Mouse (Mus musculus) heart, postnatal 25 days (tissue): Measurements from ENCODE around the gene Lrrc74b. TPM values are rescaled to one million over a fixed set of nuclear protein-coding genes. Genes with fewer than 3 reads are reported as not detected.
"Not testable (repeated sequence)": the region's sequence is repeated elsewhere in the genome, so short reads cannot be mapped to it uniquely, and the experiment has no call there.

ENCODE experiments used
- DNase-seq: peaks from one replicate; pipeline ENCODE4 v3.0.0; 2022; ENCODE audit warnings: low spot score
- intact Hi-C: fragments of 180-260 bp; cut with DNase I; formaldehyde crosslinking; loops from one replicate; pipeline ENCODE4 v1.15.1; 2025
- total RNA-seq, 2 experiments: library from RNA; stranded (reverse); gene quantifications; 2 replicates each; pipeline ENCODE4 v1.2.3; 2021

Gene Lrrc74b
- total RNA-seq, 2 experiments from 2014 or later, result 0.17 TPM; not detected in 1

GRCm38 (mm10) chr16:17554702-17555101 lies 6.3 kb downstream of the Lrrc74b start:
- DNase-seq, result not testable (repeated sequence)
- intact Hi-C loops, result loop anchor here (10.0 kb wide), 1 partner anchor 260 kb away; no protein-coding TSS in a partner anchor

- DNase-seq, result no peak
- intact Hi-C loops, result loop anchor here (10.0 kb wide), 1 partner anchor 261 kb away; no protein-coding TSS in a partner anchor
These were observed 6.9 kb downstream of the Lrrc74b start for GRCm38 (mm10) chr16:17553910-17554685.

GRCm38 (mm10) chr16:17552837-17553236 lies 8.2 kb downstream of the Lrrc74b start:
- DNase-seq, result no peak
- intact Hi-C loops, result loop anchor here (10.0 kb wide), 1 partner anchor 262 kb away; no protein-coding TSS in a partner anchor

- intact Hi-C loops, result no loop called here
These were observed 18.4 kb downstream of the Lrrc74b start for GRCm38 (mm10) chr16:17542632-17543031.

GRCm38 (mm10) chr16:17536584-17536983 lies 24.5 kb downstream of the Lrrc74b start:
- intact Hi-C loops, result no loop called here

More at GRCm38 (mm10) chr16:17542632-17543031, 18.4 kb downstream of the Lrrc74b start:
- DNase-seq, result no peak

GRCm38 (mm10) chr16:17532676-17533329 lies 28.2 kb downstream of the Lrrc74b start:
- intact Hi-C loops, result no loop called here
- DNase-seq, result no peak

More at GRCm38 (mm10) chr16:17536584-17536983, 24.5 kb downstream of the Lrrc74b start:
- no peak for DNase-seq

GRCm38 (mm10) chr16:17532271-17532670 lies 28.8 kb downstream of the Lrrc74b start:
- intact Hi-C loops, result no loop called here
- no peak for DNase-seq

- intact Hi-C loops, result loop anchor here (1.0 to 2.0 kb wide), 2 partner anchors 20 to 128 kb away; no protein-coding TSS in a partner anchor
These were observed 30.3 kb downstream of the Lrrc74b start, which contains the start of gene Thap7 for GRCm38 (mm10) chr16:17530640-17531288. TSS of gene Thap7 (minus strand) at chr16:17531136.

GRCm38 (mm10) chr16:17529981-17530586 lies 31.0 kb downstream of the Lrrc74b start:
- no peak for DNase-seq
- intact Hi-C loops, result loop anchor here (1.0 to 2.0 kb wide), 2 partner anchors 20 to 127 kb away; no protein-coding TSS in a partner anchor

More at GRCm38 (mm10) chr16:17530640-17531288, 30.3 kb downstream of the Lrrc74b start, which contains the start of gene Thap7:
- DNase-seq, result peak; percentile 92

GRCm38 (mm10) chr16:17528276-17528675 lies 32.8 kb downstream of the Lrrc74b start:
- intact Hi-C loops, result no loop called here

GRCm38 (mm10) chr16:17527606-17528005 lies 33.4 kb downstream of the Lrrc74b start:
- intact Hi-C loops, result no loop called here
- DNase-seq, result no peak

More at GRCm38 (mm10) chr16:17528276-17528675, 32.8 kb downstream of the Lrrc74b start:
- no peak for DNase-seq

GRCm38 (mm10) chr16:17526223-17526622 lies 34.8 kb downstream of the Lrrc74b start:
- DNase-seq, result no peak
- intact Hi-C loops, result no loop called here

GRCm38 (mm10) chr16:17525524-17525923 lies 35.5 kb downstream of the Lrrc74b start:
- DNase-seq, result no peak
- intact Hi-C loops, result no loop called here

GRCm38 (mm10) chr16:17524156-17524555 lies 36.9 kb downstream of the Lrrc74b start:
- no peak for DNase-seq
- intact Hi-C loops, result no loop called here

- no peak for DNase-seq
- intact Hi-C loops, result no loop called here
These were observed 42.1 kb downstream of the Lrrc74b start for GRCm38 (mm10) chr16:17518910-17519309.

- intact Hi-C loops, result no loop called here
These were observed 49.6 kb downstream of the Lrrc74b start for GRCm38 (mm10) chr16:17511431-17511830.

GRCm38 (mm10) chr16:17510686-17511085 lies 50.4 kb downstream of the Lrrc74b start:
- DNase-seq, result no peak
- intact Hi-C loops, result loop anchor here (1.0 kb wide), 1 partner anchor 20 kb away; no protein-coding TSS in a partner anchor

More at GRCm38 (mm10) chr16:17511431-17511830, 49.6 kb downstream of the Lrrc74b start:
- no peak for DNase-seq

GRCm38 (mm10) chr16:17510143-17510542 lies 50.9 kb downstream of the Lrrc74b start:
- DNase-seq, result no peak
- intact Hi-C loops, result loop anchor here (1.0 kb wide), 1 partner anchor 20 kb away; no protein-coding TSS in a partner anchor

GRCm38 (mm10) chr16:17509240-17509597 lies 51.8 kb downstream of the Lrrc74b start:
- intact Hi-C loops, result loop anchor here (5.0 kb wide), 1 partner anchor 57 kb away; the partner anchor contains the start of gene Crkl
- DNase-seq, result no peak
